Mouse (Mus musculus) embryonic fibroblast, embryonic 13.5 days (primary cell): ENCODE measurements around the gene Akap9. TPM values are rescaled to one million over a fixed set of nuclear protein-coding genes. Genes with fewer than 3 reads are reported as not detected.
"Not testable (repeated sequence)": the region's sequence is repeated elsewhere in the genome, so short reads cannot be mapped to it uniquely, and the experiment has no call there.

Experiments used
- H3K27ac ChIP-seq: 2 replicates; pipeline ENCODE4 v1.5.1; 2012; ENCODE audit warnings: low read length, control low read depth, inconsistent platforms; ENCODE audit not compliant: insufficient read depth
- H3K4me1 ChIP-seq: 2 replicates; pipeline ENCODE4 v1.6.1; 2011; ENCODE audit warnings: low read length; ENCODE audit not compliant: control insufficient read depth, insufficient read depth
- H3K4me3 ChIP-seq: 2 replicates; pipeline ENCODE4 v1.5.1; 2011; ENCODE audit warnings: mild to moderate bottlenecking, control low read depth, low read length; ENCODE audit not compliant: insufficient read depth
- CTCF ChIP-seq: IDR thresholded peaks from 2 replicates; pipeline ENCODE4 v1.5.1; 2011; ENCODE audit warnings: mild to moderate bottlenecking, control low read depth, low read length, moderate library complexity, borderline replicate concordance; ENCODE audit not compliant: insufficient read depth
- POLR2A ChIP-seq: IDR thresholded peaks from 2 replicates; pipeline ENCODE4 v1.6.1; 2011; ENCODE audit warnings: low read depth, mild to moderate bottlenecking, control low read depth, low read length, moderate library complexity
- polyA plus RNA-seq: library from polyadenylated mRNA; stranded (reverse); fragments of >200 nt; gene quantifications from 2 replicates; pipeline ENCODE4 v1.2.4, GENCODE M21; 2011; ENCODE audit warnings: low read depth; ENCODE audit not compliant: missing spikeins, insufficient read length

The Akap9 gene
- polyA plus RNA-seq, result 31.1 and 36.0 TPM in 2 replicates

DNA sequence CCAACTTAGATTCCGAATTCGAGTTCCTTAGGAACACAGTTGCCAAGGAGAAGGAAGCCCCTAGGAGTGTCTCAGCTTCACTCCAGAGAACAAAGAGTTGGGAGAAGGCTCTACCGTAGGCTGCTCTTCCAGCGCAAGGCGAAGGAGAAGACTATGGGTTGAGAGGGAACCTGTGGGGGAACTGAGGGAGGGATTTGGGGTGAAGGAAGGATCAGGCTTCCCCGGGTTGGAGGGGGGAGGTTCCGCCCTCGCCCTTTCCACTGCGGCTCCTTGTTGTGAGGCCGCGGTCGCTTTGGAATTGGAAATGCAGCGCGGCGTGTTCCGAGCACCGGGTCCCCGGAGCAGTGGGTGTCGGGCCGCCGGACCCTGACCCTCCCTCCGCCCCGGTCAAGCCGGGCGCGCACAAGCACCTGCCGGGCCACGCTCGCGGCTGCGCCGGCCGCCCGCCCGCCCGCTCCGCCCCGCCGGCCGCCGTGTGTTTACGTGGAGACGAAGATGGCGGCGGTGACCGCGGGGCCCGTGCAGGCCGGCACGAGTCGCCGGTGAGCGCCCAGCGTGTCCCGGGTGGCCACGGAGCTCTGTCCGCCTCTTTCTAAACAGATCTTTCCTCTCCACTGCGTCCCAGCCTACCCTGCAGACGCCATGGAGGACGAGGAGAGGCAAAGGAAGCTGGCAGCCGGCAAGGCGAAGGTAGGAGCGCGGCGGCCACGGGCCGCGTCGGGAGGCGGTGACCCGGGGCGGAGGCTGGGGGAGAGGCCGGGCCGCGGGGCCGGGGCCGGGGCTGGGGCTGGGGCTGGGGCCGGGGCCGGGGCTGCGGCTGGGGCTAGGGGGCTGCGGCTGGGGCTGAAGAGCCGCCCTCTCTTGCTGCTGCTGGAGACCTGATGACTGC is at the start of gene Akap9:
Akap9 (plus strand) TSS at position 254 of the 889 bp plus-strand sequence.
- 0 out of 2 replicates have a peak within 1 kb of the TSS, but pooled peaks have one; percentile 39 for H3K27ac ChIP-seq
- peak within 1 kb of the TSS; percentile 72 for H3K4me3 ChIP-seq
- TF ChIP-seq POLR2A (peak; percentile 81), CTCF (no peak)
- no peaks in the 10 kb centered on the region for H3K4me1 ChIP-seq

DNA sequence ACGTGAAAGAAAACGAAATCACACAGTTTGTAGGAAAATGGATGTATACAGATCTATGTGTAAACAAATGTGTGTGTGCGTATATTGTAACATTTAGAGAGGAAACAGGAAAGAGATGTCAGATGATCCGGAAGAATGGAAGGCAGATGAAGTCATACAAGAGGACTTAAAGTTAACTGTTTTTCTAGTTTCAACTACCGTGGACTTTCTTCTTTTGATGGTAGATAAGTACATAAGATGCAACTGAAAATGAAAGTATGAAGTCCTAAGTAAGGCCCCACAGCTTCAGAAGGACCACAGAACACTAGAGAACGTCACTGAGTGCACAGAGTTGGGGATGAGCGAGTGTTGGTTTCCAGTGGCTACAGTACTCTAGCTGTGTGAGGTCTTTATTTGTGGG is 41.0 kb upstream of the Akap9 start:
- not testable (repeated sequence) for H3K27ac ChIP-seq, H3K4me3 ChIP-seq, H3K4me1 ChIP-seq

DNA sequence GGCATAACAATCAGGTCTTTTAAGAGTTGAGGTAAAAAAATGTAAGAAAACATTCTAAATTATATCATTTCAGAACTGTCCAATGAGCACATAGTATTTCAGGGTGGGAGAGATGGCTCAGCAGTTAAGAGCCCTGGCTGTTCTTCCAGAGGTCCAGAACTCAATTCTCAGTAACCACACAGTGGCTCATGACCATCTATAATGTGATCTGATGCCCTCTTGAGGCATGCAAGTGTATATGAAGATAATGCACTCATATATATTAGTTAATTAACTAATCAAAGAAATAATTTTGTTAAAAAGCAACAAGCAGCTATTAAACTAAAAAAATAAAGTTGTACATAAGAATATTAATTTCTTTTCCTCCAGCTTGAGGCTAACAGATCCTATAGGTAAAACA is 38.7 kb upstream of the Akap9 start:
- Histone ChIP-seq H3K4me1 (no peaks in the 10 kb centered on the region), H3K4me3 (no peak overlapping the region), H3K27ac (no peak overlapping the region)
- TF ChIP-seq POLR2A (no peak), CTCF (no peak)

DNA sequence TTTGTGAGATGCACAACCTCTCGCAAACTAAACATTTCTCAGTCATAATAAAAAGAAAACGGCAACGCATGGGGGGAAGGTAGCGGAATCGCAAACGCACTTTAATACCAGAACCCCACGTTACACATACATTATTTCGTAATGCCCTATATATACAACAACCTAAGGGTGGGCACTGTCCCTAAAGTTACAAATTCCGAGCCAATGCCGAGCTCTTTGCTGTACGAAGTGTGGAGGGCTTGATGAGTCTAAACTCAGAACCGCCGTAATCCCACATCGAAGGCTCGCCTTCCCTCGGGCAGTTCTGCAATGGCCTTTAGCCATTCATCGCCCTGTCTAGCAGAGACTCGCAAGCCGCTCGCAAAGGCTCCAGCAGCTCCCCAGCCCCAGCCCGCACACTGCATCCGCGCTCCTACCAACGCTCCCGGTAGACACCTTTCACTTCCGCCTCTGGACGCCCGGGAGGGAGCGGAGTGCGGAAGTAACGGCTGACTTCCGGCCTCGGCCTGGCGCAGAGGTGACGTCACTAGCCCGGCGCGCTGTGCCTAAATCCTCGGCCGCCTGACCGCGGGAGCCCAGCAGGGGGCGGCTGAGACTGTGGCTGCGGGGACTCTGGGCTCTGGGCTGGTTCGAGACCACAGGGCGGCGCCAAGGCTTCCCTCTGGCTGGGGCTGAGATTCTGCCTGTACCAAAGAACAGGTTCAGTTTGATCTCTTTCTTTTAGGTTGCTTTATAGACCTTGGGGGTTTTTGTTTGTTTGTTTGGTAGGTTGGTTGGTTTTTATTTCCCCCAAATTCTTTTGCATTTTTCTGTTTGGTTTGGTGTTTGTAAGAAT is 34.2 kb upstream of the Akap9 start, which contains the start of gene Mterf1a:
Mterf1a (minus strand) TSS at position 475 of the 835 bp plus-strand sequence.
- peak within 1 kb of the TSS; percentile 66 for H3K4me3 ChIP-seq
- H3K27ac ChIP-seq, H3K4me1 ChIP-seq: not testable (repeated sequence)

DNA sequence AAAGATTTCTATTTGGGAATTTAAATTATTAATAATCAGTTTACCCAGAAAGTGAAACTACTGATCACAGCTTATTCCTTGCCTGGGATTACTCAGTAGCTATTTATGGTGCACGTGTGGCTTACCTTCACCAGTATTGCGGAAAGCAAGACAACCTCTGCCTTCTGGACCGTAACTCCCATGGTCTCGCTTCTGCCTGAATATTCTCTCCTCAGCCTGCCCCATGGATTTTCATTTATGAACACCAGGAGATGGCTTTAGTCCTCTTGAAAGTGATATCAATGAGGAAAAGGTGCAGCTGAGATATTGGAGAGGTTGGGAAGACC is 33.6 kb upstream of the Akap9 start:
- H3K4me1 ChIP-seq, H3K27ac ChIP-seq, H3K4me3 ChIP-seq: not testable (repeated sequence)

DNA sequence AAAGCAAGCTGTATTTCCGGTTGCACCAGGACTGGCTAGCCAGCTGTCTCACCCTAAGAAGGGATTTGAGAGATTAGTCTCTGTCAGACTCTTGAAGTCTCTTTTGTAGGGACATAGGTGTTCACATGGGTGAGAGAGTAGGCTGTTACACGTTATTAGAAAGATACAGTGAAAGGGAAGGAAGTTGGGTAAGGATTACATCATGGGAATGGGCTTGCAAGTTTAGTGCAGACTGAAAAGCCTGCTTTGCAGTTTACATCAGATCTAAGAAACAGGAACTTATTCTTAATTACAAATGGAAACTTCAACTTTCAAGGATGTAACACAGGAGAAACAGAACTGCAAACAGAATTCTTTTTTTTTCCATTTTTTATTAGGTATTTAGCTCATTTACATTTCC is 22.4 kb upstream of the Akap9 start:
- no peaks in the 10 kb centered on the region for H3K4me1 ChIP-seq
- no peak for TF ChIP-seq POLR2A
- TF ChIP-seq CTCF, result no peak
- H3K4me3 ChIP-seq, result no peak overlapping the region
- no peak overlapping the region for H3K27ac ChIP-seq

DNA sequence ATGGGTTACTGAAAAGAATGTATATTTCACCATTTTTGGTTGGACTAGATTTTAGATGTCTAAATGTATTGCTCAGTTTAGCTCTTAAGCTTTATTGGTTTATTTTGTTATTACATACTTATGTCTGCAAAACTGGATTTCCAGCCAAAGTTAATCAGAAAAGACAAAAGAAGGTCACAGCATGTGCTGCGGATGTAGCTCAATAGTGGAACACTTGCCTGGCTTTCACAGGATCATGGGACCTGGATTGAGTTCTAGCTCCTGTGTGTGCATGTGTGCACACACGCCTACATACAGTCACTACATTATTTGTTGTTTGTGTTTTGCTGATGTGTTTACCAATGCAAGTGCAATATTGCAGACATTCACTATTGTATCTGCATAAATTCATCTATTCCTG is 5.5 kb upstream of the Akap9 start:
- H3K27ac ChIP-seq, result no peak overlapping the region
- H3K4me3 ChIP-seq, result no peak overlapping the region
- TF ChIP-seq POLR2A, result no peak
- TF ChIP-seq CTCF, result no peak
- no peaks in the 10 kb centered on the region for H3K4me1 ChIP-seq

DNA sequence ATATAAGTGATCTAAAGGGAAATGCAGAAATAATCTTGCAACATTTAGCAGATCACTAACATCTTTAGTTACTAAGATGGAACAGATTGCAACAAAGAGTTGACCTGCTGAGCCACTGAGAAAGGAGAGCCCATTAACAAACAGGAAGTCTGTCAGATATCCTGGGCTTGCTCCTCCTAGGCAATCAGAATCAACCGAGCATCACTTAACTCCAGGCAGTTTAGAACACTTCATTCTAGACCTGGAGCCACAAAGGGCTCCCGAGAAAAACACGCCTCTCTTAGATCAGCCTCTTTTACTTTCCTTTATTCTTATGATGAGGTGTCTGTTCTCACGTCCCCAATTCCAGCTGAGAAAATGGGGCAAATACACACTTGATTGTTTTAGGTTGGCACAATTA is 1.2 kb upstream of the Akap9 start:
- no peaks in the 10 kb centered on the region for H3K4me1 ChIP-seq
- no peak for TF ChIP-seq CTCF
- no peak for TF ChIP-seq POLR2A
- H3K4me3 ChIP-seq, result no peak overlapping the region

DNA sequence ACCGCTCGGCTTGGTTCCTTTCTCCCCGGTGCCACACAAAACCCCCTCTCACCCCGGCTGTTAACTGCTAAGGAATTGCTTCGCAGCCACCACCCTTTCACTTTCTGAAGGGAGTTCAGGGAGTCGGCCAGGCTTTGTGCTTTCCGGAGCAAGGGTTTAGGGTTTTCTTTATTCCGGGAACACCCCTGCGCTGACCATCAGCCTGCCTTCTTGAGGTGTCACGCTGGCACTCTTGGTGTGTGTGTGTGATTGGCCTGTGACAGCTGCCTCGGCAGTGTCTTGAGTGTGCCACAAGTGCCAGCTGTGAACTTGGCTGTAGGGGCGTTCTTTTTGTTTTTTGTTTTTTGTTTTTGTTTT is 814 bp downstream of the Akap9 start:
- H3K4me1 ChIP-seq, result no peaks in the 10 kb centered on the region
- H3K27ac ChIP-seq, result no peak overlapping the region
- TF ChIP-seq POLR2A (no peak; the same call in 1 of the 2 replicates), CTCF (no peak)
- H3K4me3 ChIP-seq, result peak overlapping the region; percentile 72

More for the DNA sequence above, 1.2 kb upstream of the Akap9 start:
- no peak overlapping the region for H3K27ac ChIP-seq

DNA sequence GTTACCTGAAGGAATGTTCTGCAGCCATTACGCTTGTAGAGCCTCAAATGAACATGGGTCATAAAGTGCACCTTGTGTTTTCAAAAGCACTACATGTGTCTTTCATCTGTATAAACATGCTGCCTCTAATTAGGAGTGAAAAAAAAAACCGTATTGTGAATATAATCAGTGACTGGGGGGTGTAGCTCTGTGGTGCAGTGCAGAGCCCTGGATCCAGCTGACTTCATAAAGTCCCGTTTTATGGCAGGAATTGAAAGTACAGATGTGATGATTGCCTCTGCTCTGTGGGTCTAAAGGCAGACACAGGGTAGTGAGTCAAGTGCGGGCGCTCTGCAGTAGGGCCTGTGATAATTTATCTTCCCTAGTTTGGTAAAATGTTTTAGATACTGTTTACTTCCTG is 2.9 kb downstream of the Akap9 start:
- TF ChIP-seq POLR2A, result no peak
- TF ChIP-seq CTCF, result no peak
- Histone ChIP-seq H3K4me1 (no peaks in the 10 kb centered on the region), H3K4me3 (no peak overlapping the region)

DNA sequence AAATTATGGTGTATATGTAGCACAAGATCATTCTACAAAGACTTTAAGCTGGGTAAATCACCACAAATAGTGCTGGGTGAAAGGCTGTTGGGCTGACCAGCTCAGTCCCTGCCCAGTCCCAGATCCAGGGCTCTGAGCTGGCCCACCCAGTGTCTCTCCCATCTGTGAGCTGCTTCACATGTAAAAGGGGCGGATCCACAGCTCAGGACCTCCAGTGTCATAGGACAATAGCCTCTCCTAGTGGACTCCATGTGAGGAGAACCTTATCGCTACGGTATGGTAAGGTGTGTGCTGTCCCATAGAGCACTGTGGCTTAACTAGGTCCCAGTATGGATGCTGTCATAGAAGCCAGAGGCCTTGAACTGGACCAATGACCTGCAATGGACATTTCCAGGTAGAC is 3.8 kb downstream of the Akap9 start:
- H3K27ac ChIP-seq, result no peak overlapping the region
- H3K4me3 ChIP-seq, result no peak overlapping the region
- no peaks in the 10 kb centered on the region for H3K4me1 ChIP-seq
- TF ChIP-seq CTCF (no peak), POLR2A (no peak)

More for the DNA sequence above, 2.9 kb downstream of the Akap9 start:
- no peak overlapping the region for H3K27ac ChIP-seq
